Mouse (Mus musculus) midbrain, postnatal 0 days (tissue): Measurements from ENCODE around the gene Syde1. TPM values are rescaled to one million over a fixed set of nuclear protein-coding genes. Genes with fewer than 3 reads are reported as not detected.
"Not testable (repeated sequence)": the region's sequence is repeated elsewhere in the genome, so short reads cannot be mapped to it uniquely, and the experiment has no call there.

Experiments
- ATAC-seq: fragments of 200-750 bp; cut with Nextera tagmentation; 2 replicates; pipeline ENCODE4 v1.8.0; 2017; ENCODE audit warnings: moderate number of reproducible peaks, mild to moderate bottlenecking, moderate TSS enrichment, moderate library complexity; ENCODE audit not compliant: low FRiP score
- DNase-seq: peaks from one replicate; pipeline ENCODE4 v3.0.0-alpha.2; 2015; ENCODE audit warnings: low spot score
- H3K27ac ChIP-seq: fragments of 300-500 bp; sonication (generic); 2 replicates; pipeline ENCODE4 v1.5.1; 2014; ENCODE audit warnings: low read depth, mild to moderate bottlenecking, low read length, mixed read lengths
- H3K27me3 ChIP-seq: fragments of 300-500 bp; sonication (generic); 2 replicates; pipeline ENCODE4 v1.6.1; 2014; ENCODE audit warnings: low read length, control low read depth, mixed read lengths; ENCODE audit not compliant: insufficient read depth
- H3K36me3 ChIP-seq: fragments of 300-500 bp; sonication (generic); 2 replicates; pipeline ENCODE4 v1.6.1; 2014; ENCODE audit warnings: low read length, control low read depth, mixed read lengths; ENCODE audit not compliant: insufficient read depth
- H3K4me1 ChIP-seq: fragments of 300-500 bp; sonication (generic); 2 replicates; pipeline ENCODE4 v1.6.1; 2014; ENCODE audit warnings: mild to moderate bottlenecking, control low read depth, antibody characterized with exemption, low read length, mixed read lengths; ENCODE audit not compliant: insufficient read depth
- H3K4me2 ChIP-seq: fragments of 300-500 bp; sonication (generic); 2 replicates; pipeline ENCODE4 v1.6.1; 2014; ENCODE audit warnings: low read depth, mild to moderate bottlenecking, low read length, mixed read lengths; ENCODE audit not compliant: poor library complexity, severe bottlenecking
- H3K4me3 ChIP-seq: fragments of 300-500 bp; sonication (generic); 2 replicates; pipeline ENCODE4 v1.5.1; 2014; ENCODE audit warnings: low read depth, mild to moderate bottlenecking, low read length, moderate library complexity
- H3K9ac ChIP-seq: fragments of 300-500 bp; sonication (generic); replicated peaks from 2 replicates; pipeline ENCODE4 v1.6.1; 2014; ENCODE audit warnings: mild to moderate bottlenecking, low read length, moderate library complexity, mixed read lengths; ENCODE audit not compliant: poor library complexity, severe bottlenecking
- H3K9me3 ChIP-seq: fragments of 300-500 bp; sonication (generic); 2 replicates; pipeline ENCODE4 v1.6.1; 2016; ENCODE audit warnings: low read length, control low read depth
- CTCF ChIP-seq: IDR thresholded peaks from 2 replicates; pipeline ENCODE4 v1.5.1; 2016; ENCODE audit warnings: antibody characterized with exemption, mild to moderate bottlenecking
- WGBS: fragments of 180-500 bp; shearing (Covaris S2); extraction: QIAGEN DNeasy Blood & Tissue Kit; methylation state at CpG from one replicate; pipeline ENCODE4 v1.1.7; 2014; 5-methylcytosine and 5-hydroxymethylcytosine counted together
- polyA plus RNA-seq: library from polyadenylated mRNA; unstranded; fragments of >200 nt; fragmentation: Nextera tagmentation; extraction: Ambion mirVana; gene quantifications from 2 replicates; pipeline ENCODE4 v1.2.1, GENCODE M21; 2015
- total RNA-seq: library from RNA; depleted of rRNA; stranded (reverse); fragments of >200 nt; gene quantifications from 2 replicates; pipeline ENCODE4 v1.2.3, GENCODE M21; 2014; rRNA removed

Syde1 gene
- total RNA-seq (6.6 and 6.7 TPM in 2 replicates), polyA plus RNA-seq (3.1 and 3.2 TPM in 2 replicates)

GRCm38 (mm10) chr10:78591406-78592328, at the start of gene Syde1:
Gene Syde1, minus strand, starts transcription at chr10:78591964.
- Histone ChIP-seq H3K4me1 (no peaks in the 10 kb centered on the region), H3K36me3 (no peaks in the 10 kb centered on the region), H3K4me2 (peak within 1 kb of the TSS; percentile 67), H3K27me3 (peaks cover 5% of the 10 kb centered on the region; the same call in 1 of the 2 replicates), H3K9ac (peak within 1 kb of the TSS; percentile 29), H3K4me3 (peak within 1 kb of the TSS; percentile 43), H3K9me3 (no peaks in the 10 kb centered on the region), H3K27ac (no peak within 1 kb of the TSS)
- no peak for TF ChIP-seq CTCF
- ATAC-seq (peak; percentile 39), DNase-seq (peak; percentile 23)
- WGBS = 5% methylated on average over 40 of the region's 54 CpGs

DNA sequence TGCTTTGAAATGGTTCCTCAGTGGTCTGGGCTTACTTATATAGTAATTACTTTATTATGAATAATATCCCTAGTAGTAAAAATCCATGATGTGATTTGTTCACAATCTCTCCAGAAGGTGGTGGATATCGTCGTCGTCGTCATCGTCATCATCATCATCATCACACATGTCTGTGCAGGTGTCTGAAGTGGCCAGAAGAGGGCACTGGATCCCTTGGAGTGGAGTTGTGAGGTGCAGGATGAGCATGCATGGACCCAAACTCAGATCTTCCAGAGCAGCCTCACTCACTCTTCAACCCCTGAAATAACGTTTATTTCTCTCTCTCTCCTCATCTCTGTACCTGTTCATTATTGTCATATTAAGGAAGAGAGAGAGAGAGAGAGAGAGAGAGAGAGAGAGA, 40.5 kb upstream of the Syde1 start:
- Histone ChIP-seq H3K4me2 (0 out of 2 replicates have a peak overlapping the region, but pooled peaks have one; percentile 9), H3K4me1 (no peaks in the 10 kb centered on the region), H3K27ac (no peak overlapping the region), H3K36me3 (no peaks in the 10 kb centered on the region), H3K27me3 (no peaks in the 10 kb centered on the region), H3K9ac (no peak overlapping the region), H3K9me3 (no peaks in the 10 kb centered on the region), H3K4me3 (0 out of 2 replicates have a peak overlapping the region, but pooled peaks have one; percentile 1)
- DNase-seq (peak; percentile 70), ATAC-seq (peak; percentile 84; the same call in 1 of the 2 replicates)
- peak; percentile 90 for TF ChIP-seq CTCF
- WGBS = 16% methylated on average over 6 of the region's 6 CpGs

DNA sequence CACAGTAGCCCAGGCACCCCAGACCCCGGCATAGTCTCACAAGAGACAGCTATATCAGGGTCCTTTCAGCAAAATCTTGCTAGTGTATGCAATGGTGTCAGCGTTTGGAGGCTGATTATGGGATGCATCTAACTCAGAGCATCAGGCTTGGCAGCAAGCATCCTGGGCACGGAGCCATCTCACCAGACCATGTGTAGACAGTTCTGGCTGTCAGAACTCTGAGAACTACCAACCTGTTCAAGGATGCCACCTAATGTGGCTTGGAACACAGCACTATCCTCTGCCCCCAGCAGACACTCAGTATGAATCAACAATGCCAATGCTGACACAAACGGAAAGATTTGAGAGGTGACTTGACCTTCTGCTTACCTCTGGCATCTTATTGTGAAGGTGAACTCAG, 38.4 kb upstream of the Syde1 start:
- ATAC-seq = no peak
- no peaks in the 10 kb centered on the region for H3K36me3 ChIP-seq
- DNase-seq = peak; percentile 59
- WGBS = 77% methylated on average over 4 of the region's 4 CpGs
- H3K27me3 ChIP-seq = no peaks in the 10 kb centered on the region
- no peak overlapping the region for H3K4me2 ChIP-seq
- H3K9ac ChIP-seq = no peak overlapping the region
- H3K27ac ChIP-seq = no peak overlapping the region
- no peak for TF ChIP-seq CTCF
- H3K9me3 ChIP-seq = no peaks in the 10 kb centered on the region
- no peaks in the 10 kb centered on the region for H3K4me1 ChIP-seq
- H3K4me3 ChIP-seq = no peak overlapping the region

GRCm38 (mm10) chr10:78623143-78623542, 31.4 kb upstream of the Syde1 start:
- H3K27ac ChIP-seq, H3K4me2 ChIP-seq, H3K9me3 ChIP-seq, DNase-seq, H3K4me1 ChIP-seq, H3K9ac ChIP-seq, ATAC-seq, H3K36me3 ChIP-seq, H3K4me3 ChIP-seq, H3K27me3 ChIP-seq: not testable (repeated sequence)
- 91% methylated on average over 3 of the region's 3 CpGs for WGBS

DNA sequence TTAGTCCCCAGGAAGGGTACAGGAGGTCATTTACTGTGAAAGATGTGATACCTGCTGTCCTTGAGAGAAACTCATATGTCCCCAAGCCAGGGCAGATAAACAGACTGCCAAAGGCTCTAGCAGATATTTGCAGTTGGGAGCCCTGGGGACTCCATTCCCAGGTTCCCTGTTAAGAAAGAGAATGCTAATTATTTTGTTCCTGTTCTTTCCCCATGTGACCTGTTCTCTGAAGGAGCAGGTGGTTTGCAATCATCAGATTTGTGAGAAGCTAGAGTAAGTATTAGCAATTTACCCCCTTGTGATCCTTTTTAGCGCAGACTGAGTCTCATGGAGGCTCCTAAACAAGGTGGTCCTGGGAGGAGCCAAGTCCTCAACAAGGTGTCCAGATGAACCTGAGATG, 26.2 kb upstream of the Syde1 start, which contains the start of gene Olfr1357:
Gene Olfr1357, minus strand, starts transcription at position 101 of the 400 bp plus-strand sequence.
- no peaks in the 10 kb centered on the region for H3K9me3 ChIP-seq
- no peak within 1 kb of the TSS for H3K9ac ChIP-seq
- no peak for DNase-seq
- no peak for ATAC-seq
- no peak for TF ChIP-seq CTCF
- no peaks in the 10 kb centered on the region for H3K27me3 ChIP-seq
- no peak within 1 kb of the TSS for H3K4me3 ChIP-seq
- H3K4me1 ChIP-seq = no peaks in the 10 kb centered on the region
- 97% methylated on average over 1 of the region's 1 CpGs for WGBS
- no peaks in the 10 kb centered on the region for H3K36me3 ChIP-seq
- H3K4me2 ChIP-seq = no peak within 1 kb of the TSS
- H3K27ac ChIP-seq = no peak within 1 kb of the TSS

DNA sequence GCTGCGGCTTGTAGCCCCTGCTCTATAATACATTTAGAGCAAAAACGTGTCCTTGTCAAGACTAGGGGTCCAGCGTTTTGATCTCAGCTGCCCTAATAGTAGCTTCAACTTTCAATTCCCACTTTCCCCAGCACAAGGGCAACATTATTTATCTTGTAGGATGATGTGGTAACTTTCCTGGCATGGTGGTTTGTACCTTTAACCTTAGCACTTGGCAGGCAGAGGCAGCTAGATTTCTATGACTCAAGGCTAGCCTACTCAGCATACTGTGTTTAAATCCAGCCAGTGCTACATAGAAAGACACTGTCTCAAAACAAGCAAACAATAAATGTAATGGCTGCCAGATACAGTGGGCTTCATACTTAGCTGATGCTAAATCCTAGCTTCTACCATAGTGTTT, 15.8 kb upstream of the Syde1 start:
- Histone ChIP-seq H3K36me3 (no peaks in the 10 kb centered on the region), H3K4me3 (no peak overlapping the region), H3K4me1 (no peaks in the 10 kb centered on the region), H3K9ac (no peak overlapping the region), H3K27ac (no peak overlapping the region), H3K9me3 (no peaks in the 10 kb centered on the region), H3K27me3 (no peaks in the 10 kb centered on the region), H3K4me2 (no peak overlapping the region)
- ATAC-seq (no peak), DNase-seq (no peak)
- no peak for TF ChIP-seq CTCF
- WGBS = 74% methylated on average over 3 of the region's 3 CpGs
